Mouse (Mus musculus) ES-CJ7 (cell line): Measurements from ENCODE around the gene Abca4.
"Not testable (repeated sequence)": the region's sequence is repeated elsewhere in the genome, so short reads cannot be mapped to it uniquely, and the experiment has no call there.

Source experiments
- DNase-seq: peaks from one replicate; pipeline ENCODE4 v3.0.0; 2011; ENCODE audit warnings: low read depth, low spot score

The Abca4 gene

GRCm38 (mm10) chr3:122210846-122211245 is 166.6 kb downstream of the Abca4 start:
- DNase-seq, result no peak

- DNase-seq, result peak; percentile 57
These were observed 167.3 kb downstream of the Abca4 start for GRCm38 (mm10) chr3:122211446-122212125.

DNA sequence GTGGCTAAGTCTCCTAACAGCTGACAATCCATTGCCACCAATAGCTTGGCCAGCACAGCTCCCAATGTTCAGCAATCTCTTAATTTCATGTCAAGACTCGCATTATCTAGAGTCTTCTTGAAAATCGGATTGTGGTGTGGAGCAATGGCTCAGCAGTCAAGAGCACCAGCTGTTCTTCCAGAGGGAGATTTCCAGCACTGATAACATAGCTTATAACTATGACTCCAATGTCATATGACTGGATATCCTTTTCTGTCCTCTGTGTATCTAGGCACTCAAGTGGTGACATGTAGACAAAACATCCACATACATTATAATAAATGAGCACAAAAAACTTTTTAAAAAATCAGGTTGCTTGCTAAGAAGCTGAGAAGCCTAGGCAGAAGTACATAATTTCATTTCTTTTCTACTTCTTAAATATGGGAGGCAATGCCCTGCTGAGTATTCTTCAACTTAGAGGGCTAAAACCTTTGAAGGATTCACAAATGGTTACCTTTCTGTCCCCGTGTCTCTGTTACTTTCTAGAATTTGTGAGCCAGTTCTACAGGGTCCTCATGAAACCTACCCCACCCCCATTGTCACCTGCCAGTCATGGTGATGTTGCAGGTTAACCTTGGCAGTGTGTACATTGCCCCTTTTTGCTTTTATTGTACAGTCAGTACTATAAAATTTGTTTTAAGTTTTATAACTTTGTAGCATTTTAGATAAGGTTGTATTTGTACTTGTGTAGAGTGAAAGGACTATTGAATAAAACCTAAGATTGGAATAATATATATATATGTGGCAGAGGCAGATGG is 177.2 kb downstream of the Abca4 start:
- no peak for DNase-seq

DNA sequence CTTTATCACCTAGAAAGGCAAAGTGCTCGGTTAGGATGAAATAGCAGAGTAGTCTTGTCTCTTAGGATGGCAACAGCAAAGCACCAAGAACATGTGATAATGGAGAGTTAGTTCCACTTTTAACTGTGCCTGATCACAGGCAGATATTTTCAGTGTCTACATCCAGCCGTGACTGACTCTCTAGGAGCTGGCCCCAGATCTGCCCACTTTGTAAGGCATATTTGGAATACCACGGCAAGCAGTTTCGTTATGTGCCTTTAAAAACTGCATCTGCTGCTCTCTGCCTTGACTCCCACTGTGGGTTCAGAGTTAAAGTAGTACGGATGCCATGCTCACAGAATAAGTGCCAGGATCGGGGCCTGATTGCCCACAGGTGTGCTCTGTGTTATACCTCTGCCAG is 182.7 kb downstream of the Abca4 start:
- DNase-seq, result not testable (repeated sequence)
